Mouse (Mus musculus) erythroid progenitor cell, adult 5-6 weeks (primary cell): Measurements from ENCODE around the gene Egfl7. TPM values are rescaled to one million over a fixed set of nuclear protein-coding genes. Genes with fewer than 3 reads are reported as not detected.

ENCODE experiments used
- ATAC-seq: replicated peaks from 2 replicates; pipeline ENCODE4 v1.8.0; 2016; ENCODE audit warnings: moderate number of reproducible peaks, mild to moderate bottlenecking, moderate TSS enrichment, inconsistent platforms; ENCODE audit not compliant: poor library complexity, low FRiP score, severe bottlenecking
- total RNA-seq, 2 experiments: library from RNA; stranded (forward) in 1 of 2; stranded (reverse) in 1 of 2; fragments of 150-400 nt in 1 of 2; fragments of 186-747, 209-891 nt in 1 of 2; gene quantifications; 2 replicates each; pipeline versions ENCODE4 v1.2.3 to v1.2.4; 2015 to 2017; ENCODE audit warnings: low replicate concordance in 2 of 2

Gene Egfl7
- total RNA-seq, 2 experiments from 2014 or later, result 3.8 to 7.2 TPM

DNA sequence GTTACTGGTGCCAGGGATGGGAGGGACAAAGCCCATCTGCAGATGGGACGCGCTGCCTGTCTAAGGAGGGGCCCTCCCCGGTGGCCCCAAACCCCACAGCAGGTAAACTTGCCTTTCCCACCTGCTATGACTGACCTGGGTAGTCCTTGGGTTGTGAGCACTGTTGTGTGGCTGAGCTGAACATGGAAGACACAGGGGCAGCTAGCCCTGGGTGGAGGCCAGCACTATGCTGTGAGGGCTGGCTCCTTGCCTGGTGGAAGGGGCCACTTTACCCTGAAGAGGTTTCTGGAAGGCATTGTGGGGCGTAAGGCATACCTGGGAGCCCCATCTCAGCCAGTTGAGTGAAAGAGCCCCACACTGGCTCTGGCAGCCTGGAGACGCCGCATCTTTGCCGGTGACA lies 11.1 kb downstream of the Egfl7 start:
- ATAC-seq, result no peak

DNA sequence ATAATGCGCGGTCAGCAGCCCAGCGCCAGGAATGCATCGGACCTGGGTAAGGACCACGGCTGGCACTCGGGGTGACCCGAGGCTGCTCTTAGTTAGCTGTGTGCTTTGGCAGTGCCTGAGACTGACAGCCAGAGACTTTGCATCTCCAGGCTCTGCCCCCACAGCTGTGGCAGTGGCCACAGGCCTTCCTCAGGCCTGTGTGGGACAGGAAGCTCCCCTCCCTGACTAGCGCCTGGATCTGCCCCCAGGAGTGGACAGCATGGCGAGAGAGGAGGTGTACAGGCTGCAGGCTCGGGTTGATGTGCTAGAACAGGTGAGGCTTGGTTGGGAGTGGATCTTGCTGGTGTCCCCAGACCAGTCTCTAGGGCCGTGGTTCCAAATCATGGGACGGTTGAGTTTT lies 11.6 kb downstream of the Egfl7 start:
- ATAC-seq, result no peak

GRCm38 (mm10) chr2:26593211-26594021 lies 13.6 kb downstream of the Egfl7 start:
- no peak for ATAC-seq

DNA sequence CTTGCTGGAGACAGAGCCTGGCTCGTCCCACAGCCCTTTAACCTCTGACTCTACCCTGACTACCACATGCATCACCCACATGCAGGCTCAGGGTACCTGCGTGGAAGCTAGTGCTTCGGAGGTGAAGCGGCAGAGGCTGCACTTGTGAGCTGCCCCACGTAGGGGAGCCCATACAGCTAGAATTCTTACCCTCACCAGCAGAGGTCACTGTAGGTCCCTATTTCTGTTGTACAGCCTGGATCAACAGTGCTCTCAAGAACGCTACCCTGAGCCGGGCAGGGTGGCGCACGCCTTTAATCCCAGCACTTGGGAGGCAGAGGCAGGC lies 14.2 kb downstream of the Egfl7 start:
- ATAC-seq, result no peak

- ATAC-seq, result no peak
These were observed 14.7 kb downstream of the Egfl7 start for GRCm38 (mm10) chr2:26594461-26594933.

DNA sequence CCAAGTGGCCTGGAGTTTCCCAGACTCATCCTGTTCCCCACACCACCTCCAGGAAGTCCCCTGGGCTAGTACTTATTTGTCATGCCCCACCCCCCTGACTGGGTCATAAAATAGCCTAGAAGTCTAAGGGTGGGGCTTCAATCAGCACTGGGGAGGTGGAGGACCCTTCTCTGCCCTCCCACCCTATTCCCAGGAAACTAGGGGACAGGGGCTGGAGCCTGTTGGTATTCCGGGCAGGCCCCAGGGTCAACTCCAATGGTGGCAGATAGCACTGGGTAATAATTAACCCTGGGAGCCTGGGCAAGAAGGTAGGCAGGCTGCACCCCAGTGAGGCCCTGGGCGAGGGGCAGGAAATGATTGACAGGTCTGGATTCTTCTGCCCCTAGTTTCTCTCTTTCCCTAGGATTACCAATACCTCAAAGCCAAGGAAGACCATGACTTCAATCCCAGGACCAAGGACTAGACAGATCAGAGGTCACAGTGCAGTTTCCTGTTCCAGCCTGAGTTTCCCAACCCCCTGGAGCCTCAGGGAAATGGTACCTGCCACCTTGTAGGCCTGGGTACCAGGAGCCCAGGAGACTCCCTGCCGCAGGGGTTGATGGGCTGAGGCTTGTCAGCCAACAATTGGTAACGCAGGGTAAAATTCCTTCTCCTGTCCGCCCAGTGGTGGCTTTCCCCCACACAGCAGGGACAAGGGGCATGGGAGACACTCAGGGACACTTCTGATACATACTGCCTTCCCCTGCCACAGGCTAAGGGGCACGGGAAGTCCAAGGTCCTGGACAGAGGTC lies 15.3 kb downstream of the Egfl7 start:
- no peak for ATAC-seq

DNA sequence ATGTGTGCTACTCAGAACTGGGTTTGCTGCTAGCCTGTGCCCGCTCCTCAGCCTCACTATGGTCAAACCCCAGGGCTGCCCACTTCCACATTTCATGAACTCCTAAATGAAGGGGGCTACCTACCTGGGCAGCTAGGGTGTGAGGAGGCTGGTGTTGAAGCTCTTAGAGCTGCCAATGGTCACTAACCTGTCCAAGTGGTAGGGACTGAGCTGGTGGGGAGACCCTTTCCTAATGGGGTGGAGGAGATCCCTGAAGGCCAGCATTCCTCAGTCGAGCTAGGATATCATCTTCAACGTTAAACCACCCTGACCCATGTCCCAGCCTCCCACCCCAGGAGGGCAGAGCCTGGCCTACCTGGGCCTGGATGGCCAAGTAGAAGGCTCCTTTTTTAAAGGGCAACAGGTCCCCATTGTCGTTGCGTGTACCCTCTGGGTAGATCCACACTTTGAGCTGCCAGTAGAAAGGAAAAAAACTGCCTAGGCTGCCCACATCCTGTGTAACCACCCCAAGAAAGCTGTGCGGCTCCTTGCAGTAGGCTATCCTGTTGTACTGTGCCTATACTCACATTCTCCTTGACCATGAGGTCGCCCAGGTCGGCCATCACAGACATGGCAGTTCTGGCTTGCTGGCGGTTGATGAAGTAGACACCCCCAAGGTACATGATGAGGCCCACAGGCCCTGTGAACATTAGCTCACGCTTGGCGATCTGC lies 16.1 kb downstream of the Egfl7 start:
- no peak for ATAC-seq

DNA sequence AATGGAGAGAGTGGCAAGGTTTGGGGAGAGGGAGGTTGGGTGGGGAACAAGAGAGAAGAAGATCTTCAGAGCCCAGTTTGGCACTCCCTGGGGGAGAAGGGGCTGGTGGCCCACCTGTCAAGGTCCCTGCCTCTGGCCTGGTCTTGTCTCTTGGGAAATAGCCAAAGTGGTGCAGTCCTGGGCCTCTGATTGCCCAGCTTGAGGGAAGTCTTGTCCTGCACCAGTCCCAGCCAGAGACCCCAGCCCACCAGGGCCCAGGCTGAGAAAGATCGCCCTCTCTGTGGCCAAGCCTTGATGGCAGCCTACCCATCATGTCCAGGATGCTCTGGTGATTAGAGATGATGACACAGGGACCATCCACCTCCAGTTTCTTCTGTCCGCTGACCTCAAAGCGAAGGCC lies 17.1 kb downstream of the Egfl7 start:
- ATAC-seq, result no peak

DNA sequence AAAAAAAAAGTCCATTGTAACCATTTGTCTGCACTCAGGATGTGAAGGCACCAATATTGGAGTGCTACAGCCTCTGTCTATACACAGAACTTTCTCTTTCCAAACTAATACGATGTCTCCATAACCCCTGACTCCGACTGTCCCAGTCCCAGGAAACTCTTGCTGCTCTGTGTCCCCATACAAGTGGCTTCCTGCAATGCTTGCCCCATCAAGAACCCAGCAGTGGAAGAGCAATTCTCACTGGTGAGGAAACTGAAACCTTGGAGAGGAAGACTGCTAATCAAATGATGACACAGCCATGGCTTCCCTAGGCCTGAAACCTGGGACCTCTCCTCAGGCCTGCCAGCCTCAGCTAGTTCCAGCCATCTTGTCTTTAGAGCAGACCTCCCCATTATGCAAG lies 18.0 kb downstream of the Egfl7 start:
- ATAC-seq, result no peak

DNA sequence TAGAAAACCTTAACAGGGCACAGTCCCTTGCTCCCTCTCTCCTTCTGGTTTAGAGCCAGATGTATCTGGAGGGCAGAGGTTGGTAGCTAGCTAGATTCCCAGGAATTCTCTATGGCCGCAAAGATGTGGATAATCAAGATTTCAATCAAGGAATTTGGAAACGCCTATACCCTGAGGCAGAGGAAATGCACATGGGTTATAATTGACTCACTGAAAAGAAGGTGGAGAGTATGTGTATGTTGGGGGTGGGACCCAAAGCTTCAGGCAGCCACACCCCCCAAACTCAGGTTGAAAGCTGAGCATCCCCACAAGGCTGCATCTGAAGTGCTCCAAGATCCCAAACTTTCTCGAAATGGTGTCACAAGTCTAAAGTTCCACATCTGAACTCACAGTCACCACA lies 18.6 kb downstream of the Egfl7 start:
- no peak for ATAC-seq

- ATAC-seq, result no peak
These were observed 20.2 kb downstream of the Egfl7 start for GRCm38 (mm10) chr2:26599965-26600364.

- ATAC-seq, result no peak
These were observed 20.9 kb downstream of the Egfl7 start for GRCm38 (mm10) chr2:26600664-26601063.

GRCm38 (mm10) chr2:26601595-26601994 lies 21.8 kb downstream of the Egfl7 start:
- ATAC-seq, result no peak

GRCm38 (mm10) chr2:26602631-26603030 lies 22.8 kb downstream of the Egfl7 start:
- ATAC-seq, result no peak

GRCm38 (mm10) chr2:26603159-26603558 lies 23.3 kb downstream of the Egfl7 start:
- ATAC-seq, result no peak

DNA sequence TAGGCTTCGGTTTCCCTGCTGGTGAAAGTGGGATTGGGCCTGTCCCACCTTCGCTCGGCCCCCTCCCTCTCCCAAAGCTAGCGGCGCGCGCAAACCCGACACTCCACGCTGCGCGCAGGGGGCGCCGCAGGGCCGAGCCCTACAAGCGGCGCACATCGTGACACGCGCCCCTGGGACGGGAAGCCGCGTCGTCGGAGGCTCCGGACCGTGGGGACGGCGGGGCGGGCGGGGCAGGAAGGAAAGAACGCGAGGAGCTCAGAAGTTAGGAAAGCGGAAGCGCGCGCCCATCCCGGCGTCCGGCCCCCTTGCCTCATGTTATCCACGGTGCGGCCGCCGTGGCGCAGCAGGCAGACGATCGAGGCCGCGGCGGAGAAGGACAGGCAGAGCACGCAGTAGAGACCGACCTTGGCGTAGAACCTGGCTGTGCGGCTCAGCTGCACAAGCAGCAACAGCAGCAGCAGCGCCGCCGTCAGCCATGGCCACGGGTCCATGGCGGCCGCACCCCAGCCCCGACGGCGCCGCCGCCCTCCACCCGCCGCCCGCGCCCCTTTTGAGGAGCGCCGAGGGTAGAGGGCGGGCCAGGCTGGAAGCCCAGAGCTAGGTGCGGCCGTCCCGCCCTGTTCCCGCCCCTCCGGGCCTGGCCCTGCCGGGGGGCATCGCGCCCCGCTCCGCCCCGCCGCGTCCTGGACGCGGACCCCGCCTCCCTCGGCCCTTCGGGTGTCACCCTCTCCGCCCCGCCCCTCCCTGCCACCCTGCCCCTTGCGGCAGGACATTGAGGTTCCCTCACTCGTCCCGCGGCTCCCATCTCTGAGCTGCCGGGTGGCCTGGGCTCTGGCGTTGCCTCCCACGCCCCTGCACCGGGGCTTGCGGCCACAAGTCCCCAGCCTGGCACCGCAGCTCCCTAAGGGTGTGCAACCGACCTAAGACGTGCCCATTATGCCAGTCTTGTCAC lies 24.2 kb downstream of the Egfl7 start, which contains the start of gene Agpat2:
TSS of gene Agpat2 (minus strand) at position 698 of the 952 bp plus-strand sequence.
- no peak for ATAC-seq

DNA sequence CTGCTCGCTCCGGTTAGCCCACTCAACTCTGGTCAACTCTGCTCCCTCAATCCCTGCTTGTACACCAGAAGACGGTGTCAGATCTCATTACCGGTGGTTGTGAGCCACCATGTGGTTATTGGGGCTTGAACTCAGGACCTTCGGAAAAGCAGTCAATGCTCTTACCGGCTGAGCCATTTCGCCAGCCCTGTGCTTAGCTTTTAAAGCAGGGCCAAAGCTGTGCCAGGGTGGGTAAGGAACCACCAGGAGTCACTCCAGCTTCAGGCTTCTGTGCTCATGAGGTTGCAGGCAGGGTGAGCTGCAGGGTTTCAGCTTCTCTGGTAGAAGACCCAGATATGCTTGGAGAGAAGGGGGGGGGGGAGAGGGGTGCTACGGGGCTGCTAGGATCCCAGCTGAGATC lies 25.5 kb downstream of the Egfl7 start:
- no peak for ATAC-seq

DNA sequence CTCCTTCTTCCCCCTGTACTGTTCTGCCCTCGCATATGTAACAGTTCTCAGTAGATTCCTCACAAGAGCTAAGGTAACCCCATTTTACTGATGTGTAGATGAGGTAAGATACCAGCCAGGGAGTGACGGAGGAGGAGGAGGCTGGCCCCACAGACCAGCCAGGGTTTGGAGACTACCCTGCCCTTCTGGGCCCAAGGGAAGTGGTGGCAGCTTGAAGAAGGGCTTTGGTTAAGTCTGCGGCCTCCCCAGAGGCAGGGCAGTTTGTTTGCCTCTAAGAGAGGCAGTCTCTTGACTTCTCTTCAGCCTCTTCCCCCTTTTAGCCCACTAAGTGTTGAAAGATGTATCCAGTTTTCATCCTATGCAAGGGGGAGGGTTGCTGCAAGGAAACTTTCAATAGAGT lies 26.8 kb downstream of the Egfl7 start:
- ATAC-seq, result no peak
